Mouse (Mus musculus): ENCODE measurements around the gene Extl1. TPM values are rescaled to one million over a fixed set of nuclear protein-coding genes. Genes with fewer than 3 reads are reported as not detected.
A peak's percentile ranks its signal among the peaks of the same experiment; 100 is the strongest.

Gene Extl1
- polyA plus RNA-seq, 2 experiments = 0.11 to 0.16 TPM

DNA sequence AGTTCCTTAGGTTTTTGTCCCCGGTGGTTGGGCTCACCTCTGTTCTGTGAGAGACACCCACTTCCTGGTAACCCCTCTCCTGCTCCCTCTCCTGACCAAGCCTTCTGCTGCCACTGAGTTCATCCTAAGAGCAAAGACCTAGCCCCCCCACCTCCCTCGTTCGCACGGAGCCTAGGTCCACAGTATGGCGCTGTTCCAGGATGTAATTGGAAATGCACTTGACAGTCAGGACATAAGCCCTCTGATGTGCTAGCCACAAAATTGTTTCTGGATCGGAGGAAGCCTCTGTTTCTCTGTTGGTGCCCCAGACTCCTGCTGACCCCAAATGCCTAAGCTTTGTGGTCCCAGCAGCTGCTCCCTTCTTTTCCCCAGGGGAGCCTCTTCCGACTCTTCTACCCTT is 20.1 kb upstream of the Extl1 start:
- H3K27ac ChIP-seq = no peak overlapping the region
- TF ChIP-seq EP300 (IDR thresholded peaks at IDR 0.05; ENCODE audit: low read depth) (no peak), CTCF (IDR thresholded peaks at IDR 0.05; ENCODE audit: low read depth) (peak; percentile 24; the same call in 1 of the 2 replicates)
- WGBS (ENCODE audit: insufficient replicate concordance) = 37% methylated on average over 7 of the region's 7 CpGs
- H3K27me3 ChIP-seq (ENCODE audit: control insufficient read depth, insufficient read depth, low read length) = no peaks in the 10 kb centered on the region
- no peak overlapping the region for H3K4me3 ChIP-seq (ENCODE audit: insufficient read depth in 1 of 2, low read depth in 2 of 2, low read length in 2 of 2)
- no peak overlapping the region for H3K9ac ChIP-seq (replicated peaks)
- H3K4me1 ChIP-seq (replicated peaks; ENCODE audit: control insufficient read depth in 2 of 2, insufficient read depth in 2 of 2, low read length in 1 of 2) = peaks cover 19 to 24% of the 10 kb centered on the region in 2 experiments
- no peak overlapping the region for H3K4me2 ChIP-seq (ENCODE audit: low read depth)
- ATAC-seq (ENCODE audit: insufficient read depth) = no peak
- H3K36me3 ChIP-seq (replicated peaks; ENCODE audit: control insufficient read depth, insufficient read depth, low read depth) = no peaks in the 10 kb centered on the region
- no peak for DNase-seq (ENCODE audit: low read depth in 3 of 3, low spot score in 3 of 3)
- H3K9me3 ChIP-seq (ENCODE audit: control insufficient read depth, low read length) = no peaks in the 10 kb centered on the region

DNA sequence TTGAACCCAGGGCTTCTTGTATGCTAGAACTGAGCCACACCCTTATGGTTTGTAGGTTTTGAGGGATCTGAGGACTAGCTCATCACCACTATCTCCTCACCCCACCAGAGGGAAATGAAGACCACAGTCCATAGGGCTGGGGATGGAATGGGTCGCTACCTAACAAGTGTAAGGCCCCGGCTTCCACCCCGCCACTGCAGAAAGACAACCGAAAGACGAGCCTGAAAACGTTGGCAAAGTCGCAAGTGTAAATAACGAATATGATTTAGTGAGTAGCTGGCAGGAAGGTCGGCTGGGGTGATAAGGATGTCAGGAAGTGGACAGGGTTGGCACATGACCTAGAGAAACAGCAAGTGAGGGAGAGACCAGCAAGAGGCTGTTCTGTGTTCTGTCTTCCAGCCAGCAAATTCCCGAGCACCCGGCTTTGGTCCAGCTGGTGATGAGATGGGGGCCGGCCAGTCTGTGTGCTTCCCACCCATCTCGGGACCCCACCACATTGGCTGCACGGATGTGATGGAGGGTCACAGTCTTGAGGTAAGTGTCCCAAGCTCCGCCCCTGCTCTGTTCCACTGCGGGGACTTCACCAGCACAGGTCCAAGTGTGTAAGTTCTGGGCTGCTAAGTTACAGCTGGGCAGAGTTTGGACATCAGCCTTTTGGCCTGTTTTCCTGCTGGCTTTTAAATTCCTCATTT is 19.1 kb upstream of the Extl1 start:
- DNase-seq (ENCODE audit: low read depth in 3 of 3, low spot score in 3 of 3) (no peak), ATAC-seq (ENCODE audit: insufficient read depth) (no peak)
- peak overlapping the region; percentile 86 for H3K4me2 ChIP-seq (ENCODE audit: low read depth)
- no peak for TF ChIP-seq EP300 (IDR thresholded peaks at IDR 0.05; ENCODE audit: low read depth)
- no peak for TF ChIP-seq CTCF (IDR thresholded peaks at IDR 0.05; ENCODE audit: low read depth)
- H3K9me3 ChIP-seq (ENCODE audit: control insufficient read depth, low read length) = no peaks in the 10 kb centered on the region
- H3K27ac ChIP-seq = no peak overlapping the region
- WGBS (ENCODE audit: insufficient replicate concordance) = 12% methylated on average over 16 of the region's 16 CpGs
- H3K4me3 ChIP-seq (ENCODE audit: insufficient read depth in 1 of 2, low read depth in 2 of 2, low read length in 2 of 2) = no peak overlapping the region
- no peaks in the 10 kb centered on the region for H3K27me3 ChIP-seq (ENCODE audit: control insufficient read depth, insufficient read depth, low read length)
- no peak overlapping the region for H3K9ac ChIP-seq (replicated peaks)
- peaks cover 19 to 25% of the 10 kb centered on the region in 2 experiments for H3K4me1 ChIP-seq (replicated peaks; ENCODE audit: control insufficient read depth in 2 of 2, insufficient read depth in 2 of 2, low read length in 1 of 2)
- H3K36me3 ChIP-seq (replicated peaks; ENCODE audit: control insufficient read depth, insufficient read depth, low read depth) = no peaks in the 10 kb centered on the region

DNA sequence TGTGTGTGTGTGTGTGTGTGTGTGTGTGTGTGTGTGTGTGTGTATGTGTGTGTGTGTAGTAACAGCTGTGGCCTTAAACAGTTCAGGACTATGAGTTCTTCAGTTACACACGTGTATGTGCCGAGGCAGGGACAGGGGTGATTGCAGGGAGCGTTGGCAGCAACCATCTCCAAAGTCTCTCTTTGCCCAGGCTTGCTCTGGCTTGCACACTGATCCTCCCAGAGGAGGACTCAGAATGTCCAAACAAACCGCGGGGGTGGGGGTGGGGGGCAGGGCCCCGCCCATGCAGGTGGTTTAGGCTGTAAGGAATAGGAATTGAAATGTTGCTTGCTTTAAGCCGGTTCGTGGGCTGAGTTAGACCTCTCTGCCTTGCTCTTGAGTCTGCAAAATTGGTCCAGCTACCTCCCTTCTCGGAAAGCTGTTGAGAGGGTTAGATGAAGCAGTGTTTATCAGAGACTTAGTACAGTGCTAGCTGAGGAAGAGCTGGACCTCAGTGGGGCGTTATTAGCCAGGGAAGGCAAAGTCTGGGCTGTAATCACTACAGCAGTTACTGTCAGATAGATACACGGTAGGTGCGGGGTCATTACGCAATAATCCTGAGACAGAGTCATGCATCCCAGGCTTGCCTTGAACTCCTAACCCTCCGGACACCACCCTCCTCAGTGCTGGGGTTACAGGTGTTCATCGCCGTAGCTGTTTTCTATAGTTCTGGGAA is 18.4 kb upstream of the Extl1 start:
- Histone ChIP-seq H3K27me3 (ENCODE audit: control insufficient read depth, insufficient read depth, low read length) (no peaks in the 10 kb centered on the region), H3K4me1 (replicated peaks; ENCODE audit: control insufficient read depth in 2 of 2, insufficient read depth in 2 of 2, low read length in 1 of 2) (peaks cover 19 to 27% of the 10 kb centered on the region in 2 experiments), H3K9ac (replicated peaks) (no peak overlapping the region)

DNA sequence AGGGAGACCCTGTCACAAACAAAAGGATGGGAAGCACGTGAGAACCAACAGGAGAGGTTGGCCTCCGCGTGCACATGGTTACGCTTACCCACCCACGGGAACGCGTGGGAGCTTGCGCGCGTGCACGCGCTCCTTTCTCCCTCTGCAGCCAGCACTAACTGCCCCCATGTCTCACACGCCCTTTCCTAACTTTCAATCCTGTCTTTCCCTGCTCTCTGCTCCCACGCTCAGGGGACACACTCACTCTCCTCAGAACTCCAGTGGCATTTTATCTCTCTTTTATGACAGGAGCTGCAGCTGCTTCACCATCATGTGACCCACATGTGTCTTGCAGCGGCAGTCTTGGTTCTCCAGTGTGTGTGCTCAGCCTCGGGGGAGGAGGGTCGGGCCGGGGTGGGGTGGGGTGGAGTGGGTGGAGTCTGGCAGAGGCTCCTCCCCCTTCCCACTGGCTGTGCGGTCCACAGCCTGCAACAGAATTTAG is 17.6 kb upstream of the Extl1 start:
- H3K9me3 ChIP-seq (ENCODE audit: control insufficient read depth, low read length) = no peaks in the 10 kb centered on the region
- peaks cover 19 to 27% of the 10 kb centered on the region in 2 experiments for H3K4me1 ChIP-seq (replicated peaks; ENCODE audit: control insufficient read depth in 2 of 2, insufficient read depth in 2 of 2, low read length in 1 of 2)
- ATAC-seq (ENCODE audit: insufficient read depth) (peak; percentile 80), DNase-seq (ENCODE audit: low read depth in 3 of 3, low spot score in 3 of 3) (peak in 1 of 3 experiments; percentile 42)
- peak overlapping the region; percentile 86 for H3K4me2 ChIP-seq (ENCODE audit: low read depth)
- peak overlapping the region; percentile 50 to 61 for H3K4me3 ChIP-seq (ENCODE audit: insufficient read depth in 1 of 2, low read depth in 2 of 2, low read length in 2 of 2)
- TF ChIP-seq EP300 (IDR thresholded peaks at IDR 0.05; ENCODE audit: low read depth) (no peak), CTCF (IDR thresholded peaks at IDR 0.05; ENCODE audit: low read depth) (no peak)
- H3K27me3 ChIP-seq (ENCODE audit: control insufficient read depth, insufficient read depth, low read length) = no peaks in the 10 kb centered on the region
- H3K36me3 ChIP-seq (replicated peaks; ENCODE audit: control insufficient read depth, insufficient read depth, low read depth) = no peaks in the 10 kb centered on the region
- WGBS (ENCODE audit: insufficient replicate concordance) = 2% methylated on average over 19 of the region's 19 CpGs
- H3K27ac ChIP-seq = no peak overlapping the region; the same call in 1 of the 2 replicates
- no peak overlapping the region; the same call in 1 of the 2 replicates for H3K9ac ChIP-seq (replicated peaks)

More for the DNA sequence above, 18.4 kb upstream of the Extl1 start:
- DNase-seq (ENCODE audit: low read depth in 3 of 3, low spot score in 3 of 3) (no peak), ATAC-seq (ENCODE audit: insufficient read depth) (peak; percentile 34; the same call in 1 of the 2 replicates)
- Histone ChIP-seq H3K9me3 (ENCODE audit: control insufficient read depth, low read length) (no peaks in the 10 kb centered on the region), H3K27ac (no peak overlapping the region), H3K4me2 (ENCODE audit: low read depth) (peak overlapping the region; percentile 86), H3K4me3 (ENCODE audit: insufficient read depth in 1 of 2, low read depth in 2 of 2, low read length in 2 of 2) (peak overlapping the region in 1 of 2 experiments; percentile 23; a peak in 1 of 4 replicates), H3K36me3 (replicated peaks; ENCODE audit: control insufficient read depth, insufficient read depth, low read depth) (no peaks in the 10 kb centered on the region)
- no peak for TF ChIP-seq EP300 (IDR thresholded peaks at IDR 0.05; ENCODE audit: low read depth)
- no peak for TF ChIP-seq CTCF (IDR thresholded peaks at IDR 0.05; ENCODE audit: low read depth)
- WGBS (ENCODE audit: insufficient replicate concordance) = 10% methylated on average over 16 of the region's 16 CpGs

DNA sequence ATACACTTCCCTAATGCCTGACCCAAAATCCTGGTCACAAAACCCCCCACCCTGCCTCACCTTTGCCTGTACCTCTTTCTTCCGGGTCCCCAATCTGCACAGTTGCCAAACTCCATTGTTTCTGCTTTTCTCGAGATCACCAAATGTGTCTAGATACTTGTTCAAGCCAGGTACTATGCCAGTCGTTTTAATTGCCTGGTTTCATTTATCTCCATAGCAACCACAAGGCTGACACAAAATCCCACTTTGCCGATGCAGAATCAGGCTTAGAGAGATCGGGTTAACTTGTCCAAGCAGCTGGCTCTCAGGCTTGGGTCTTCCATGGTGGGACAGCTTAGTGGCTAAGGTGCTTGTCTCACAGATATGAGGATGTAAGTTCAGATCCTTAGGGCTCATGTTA is 16.6 kb upstream of the Extl1 start:
- WGBS (ENCODE audit: insufficient replicate concordance) = 43% methylated on average over 5 of the region's 5 CpGs
- ATAC-seq (ENCODE audit: insufficient read depth) (no peak), DNase-seq (ENCODE audit: low read depth in 3 of 3, low spot score in 3 of 3) (no peak)
- Histone ChIP-seq H3K4me3 (ENCODE audit: insufficient read depth in 1 of 2, low read depth in 2 of 2, low read length in 2 of 2) (no peak overlapping the region), H3K9ac (replicated peaks) (no peak overlapping the region), H3K9me3 (ENCODE audit: control insufficient read depth, low read length) (no peaks in the 10 kb centered on the region), H3K4me1 (replicated peaks; ENCODE audit: control insufficient read depth in 2 of 2, insufficient read depth in 2 of 2, low read length in 1 of 2) (peaks cover 22 to 32% of the 10 kb centered on the region in 2 experiments), H3K27me3 (ENCODE audit: control insufficient read depth, insufficient read depth, low read length) (no peaks in the 10 kb centered on the region), H3K27ac (no peak overlapping the region), H3K4me2 (ENCODE audit: low read depth) (peak overlapping the region; percentile 15; the same call in 1 of the 2 replicates), H3K36me3 (replicated peaks; ENCODE audit: control insufficient read depth, insufficient read depth, low read depth) (no peaks in the 10 kb centered on the region)
- TF ChIP-seq EP300 (IDR thresholded peaks at IDR 0.05; ENCODE audit: low read depth) = no peak
- TF ChIP-seq CTCF (IDR thresholded peaks at IDR 0.05; ENCODE audit: low read depth) = no peak
